Mouse (Mus musculus) forebrain, embryonic 15.5 days (tissue): ENCODE measurements around the gene Auts2. TPM values are rescaled to one million over a fixed set of nuclear protein-coding genes. Genes with fewer than 3 reads are reported as not detected.
A peak's percentile ranks its signal among the peaks of the same experiment; 100 is the strongest.

ENCODE experiments used
- ATAC-seq: fragments of 200-750 bp; cut with Nextera tagmentation; replicated peaks from 2 replicates; pipeline ENCODE4 v1.8.0; 2017; ENCODE audit warnings: mild to moderate bottlenecking, moderate TSS enrichment, moderate library complexity
- H3K27ac ChIP-seq: fragments of 300-500 bp; sonication (generic); replicated peaks from 2 replicates; pipeline ENCODE4 v1.5.1; 2015; ENCODE audit warnings: mild to moderate bottlenecking, inconsistent platforms
- H3K27me3 ChIP-seq: fragments of 300-500 bp; sonication (generic); 2 replicates; pipeline ENCODE4 v1.6.1; 2015; ENCODE audit warnings: inconsistent platforms
- H3K36me3 ChIP-seq: fragments of 300-500 bp; sonication (generic); 2 replicates; pipeline ENCODE4 v1.6.1; 2015; ENCODE audit warnings: mild to moderate bottlenecking, inconsistent platforms
- H3K4me1 ChIP-seq: fragments of 300-500 bp; sonication (generic); 2 replicates; pipeline ENCODE4 v1.6.1; 2015; ENCODE audit warnings: inconsistent platforms
- H3K4me2 ChIP-seq: fragments of 300-500 bp; sonication (generic); replicated peaks from 2 replicates; pipeline ENCODE4 v1.6.1; 2015; ENCODE audit warnings: mild to moderate bottlenecking, inconsistent platforms
- H3K4me3 ChIP-seq: fragments of 300-500 bp; sonication (generic); 2 replicates; pipeline ENCODE4 v1.5.1; 2015; ENCODE audit warnings: mild to moderate bottlenecking, inconsistent platforms
- H3K9ac ChIP-seq: fragments of 300-500 bp; sonication (generic); replicated peaks from 2 replicates; pipeline ENCODE4 v1.6.1; 2015; ENCODE audit warnings: mild to moderate bottlenecking, inconsistent platforms
- H3K9me3 ChIP-seq: fragments of 300-500 bp; sonication (generic); 2 replicates; pipeline ENCODE4 v1.6.1; 2016; ENCODE audit warnings: inconsistent platforms
- WGBS: fragments of 180-500 bp; shearing (Covaris S2); methylation state at CpG from one replicate; pipeline ENCODE4 v1.1.7; 2015; ENCODE audit warnings: mixed read lengths; 5-methylcytosine and 5-hydroxymethylcytosine counted together
- polyA plus RNA-seq: library from polyadenylated mRNA; unstranded; fragments of >200 nt; fragmentation: Nextera tagmentation; extraction: Ambion mirVana; gene quantifications from 2 replicates; pipeline ENCODE4 v1.2.1, GENCODE M21; 2015

Gene Auts2
- polyA plus RNA-seq, 1 experiment from 2014 or later, result 94.3 TPM

GRCm38 (mm10) chr5:131616113-131616876 is 926.8 kb downstream of the Auts2 start:
- Histone ChIP-seq H3K4me1 (peaks cover 44% of the 10 kb centered on the region), H3K27me3 (no peaks in the 10 kb centered on the region), H3K36me3 (no peaks in the 10 kb centered on the region), H3K27ac (0 out of 2 replicates have a peak overlapping the region, but pooled peaks have one; percentile 9), H3K9ac (peak overlapping the region; percentile 37), H3K4me2 (peak overlapping the region; percentile 63), H3K9me3 (no peaks in the 10 kb centered on the region), H3K4me3 (peak overlapping the region; percentile 44)
- WGBS, result under 1% methylated on average over 40 of the region's 40 CpGs
- ATAC-seq, result peak; percentile 84

GRCm38 (mm10) chr5:131614238-131614637 is 928.9 kb downstream of the Auts2 start:
- Histone ChIP-seq H3K4me3 (peak overlapping the region; percentile 25), H3K27me3 (no peaks in the 10 kb centered on the region)
- 90% methylated on average over 2 of the region's 2 CpGs for WGBS

GRCm38 (mm10) chr5:131613301-131613700 is 929.8 kb downstream of the Auts2 start:
- H3K4me2 ChIP-seq, result 0 out of 2 replicates have a peak overlapping the region, but pooled peaks have one; percentile 13
- 87% methylated on average over 3 of the region's 3 CpGs for WGBS

More at GRCm38 (mm10) chr5:131614238-131614637, 928.9 kb downstream of the Auts2 start:
- no peak overlapping the region for H3K27ac ChIP-seq
- no peak overlapping the region for H3K9ac ChIP-seq
- no peaks in the 10 kb centered on the region for H3K36me3 ChIP-seq
- H3K4me2 ChIP-seq, result peak overlapping the region; percentile 63
- no peak for ATAC-seq
- H3K9me3 ChIP-seq, result no peaks in the 10 kb centered on the region
- peaks cover 53% of the 10 kb centered on the region for H3K4me1 ChIP-seq

GRCm38 (mm10) chr5:131610702-131611101 is 932.4 kb downstream of the Auts2 start:
- H3K36me3 ChIP-seq, result no peaks in the 10 kb centered on the region
- no peak for ATAC-seq
- H3K4me1 ChIP-seq, result peaks cover 34% of the 10 kb centered on the region
- H3K27ac ChIP-seq, result no peak overlapping the region
- no peak overlapping the region for H3K4me2 ChIP-seq
- no peak overlapping the region for H3K9ac ChIP-seq
- no peaks in the 10 kb centered on the region for H3K9me3 ChIP-seq
- 76% methylated on average over 10 of the region's 10 CpGs for WGBS
- no peak overlapping the region for H3K4me3 ChIP-seq
- no peaks in the 10 kb centered on the region for H3K27me3 ChIP-seq

More at GRCm38 (mm10) chr5:131613301-131613700, 929.8 kb downstream of the Auts2 start:
- Histone ChIP-seq H3K27ac (no peak overlapping the region), H3K36me3 (no peaks in the 10 kb centered on the region), H3K27me3 (no peaks in the 10 kb centered on the region), H3K9ac (no peak overlapping the region), H3K4me3 (no peak overlapping the region), H3K9me3 (no peaks in the 10 kb centered on the region), H3K4me1 (peaks cover 53% of the 10 kb centered on the region)
- no peak for ATAC-seq

- Histone ChIP-seq H3K4me2 (no peak overlapping the region), H3K4me1 (peaks cover 32% of the 10 kb centered on the region), H3K27me3 (no peaks in the 10 kb centered on the region), H3K9me3 (no peaks in the 10 kb centered on the region), H3K36me3 (no peaks in the 10 kb centered on the region), H3K27ac (no peak overlapping the region), H3K4me3 (no peak overlapping the region), H3K9ac (no peak overlapping the region)
- ATAC-seq, result no peak
- 92% methylated on average over 5 of the region's 5 CpGs for WGBS
Observed at GRCm38 (mm10) chr5:131606786-131607185, 936.4 kb downstream of the Auts2 start.

GRCm38 (mm10) chr5:131601934-131602692 is 941.0 kb downstream of the Auts2 start:
- peak; percentile 44 for ATAC-seq
- 12% methylated on average over 7 of the region's 7 CpGs for WGBS
- H3K9ac ChIP-seq, result no peak overlapping the region
- no peaks in the 10 kb centered on the region for H3K27me3 ChIP-seq
- H3K9me3 ChIP-seq, result no peaks in the 10 kb centered on the region
- H3K4me3 ChIP-seq, result no peak overlapping the region
- H3K27ac ChIP-seq, result peak overlapping the region; percentile 70
- H3K4me1 ChIP-seq, result peaks cover 48% of the 10 kb centered on the region
- H3K36me3 ChIP-seq, result no peaks in the 10 kb centered on the region
- no peak overlapping the region for H3K4me2 ChIP-seq

GRCm38 (mm10) chr5:131600325-131601125 is 942.6 kb downstream of the Auts2 start:
- Histone ChIP-seq H3K4me2 (peak overlapping the region; percentile 13; the same call in 1 of the 2 replicates), H3K9me3 (no peaks in the 10 kb centered on the region), H3K4me1 (peaks cover 64% of the 10 kb centered on the region), H3K36me3 (no peaks in the 10 kb centered on the region), H3K4me3 (no peak overlapping the region), H3K27ac (peak overlapping the region; percentile 76), H3K9ac (no peak overlapping the region), H3K27me3 (no peaks in the 10 kb centered on the region)
- WGBS, result 2% methylated on average over 14 of the region's 14 CpGs
- peak; percentile 84 for ATAC-seq

GRCm38 (mm10) chr5:131597503-131597902 is 945.6 kb downstream of the Auts2 start:
- Histone ChIP-seq H3K27ac (peak overlapping the region; percentile 55; the same call in 1 of the 2 replicates), H3K4me1 (peaks cover 60% of the 10 kb centered on the region), H3K36me3 (no peaks in the 10 kb centered on the region), H3K4me3 (no peak overlapping the region), H3K9ac (no peak overlapping the region), H3K27me3 (no peaks in the 10 kb centered on the region), H3K4me2 (no peak overlapping the region), H3K9me3 (no peaks in the 10 kb centered on the region)
- 45% methylated on average over 3 of the region's 3 CpGs for WGBS
- ATAC-seq, result no peak

- no peak overlapping the region for H3K4me3 ChIP-seq
- peaks cover 57% of the 10 kb centered on the region for H3K4me1 ChIP-seq
- ATAC-seq, result no peak
- H3K27ac ChIP-seq, result peak overlapping the region; percentile 55
- H3K9ac ChIP-seq, result 0 out of 2 replicates have a peak overlapping the region, but pooled peaks have one; percentile 26
- no peaks in the 10 kb centered on the region for H3K27me3 ChIP-seq
- H3K9me3 ChIP-seq, result no peaks in the 10 kb centered on the region
- 3% methylated on average over 10 of the region's 10 CpGs for WGBS
- no peaks in the 10 kb centered on the region for H3K36me3 ChIP-seq
- no peak overlapping the region for H3K4me2 ChIP-seq
Observed at GRCm38 (mm10) chr5:131596591-131596990, 946.6 kb downstream of the Auts2 start.

GRCm38 (mm10) chr5:131595730-131596129 is 947.4 kb downstream of the Auts2 start:
- no peak overlapping the region for H3K4me3 ChIP-seq
- H3K27me3 ChIP-seq, result no peaks in the 10 kb centered on the region
- WGBS, result 27% methylated on average over 8 of the region's 8 CpGs
- peak overlapping the region; percentile 55 for H3K27ac ChIP-seq
- H3K36me3 ChIP-seq, result no peaks in the 10 kb centered on the region
- no peak overlapping the region for H3K9ac ChIP-seq
- no peaks in the 10 kb centered on the region for H3K9me3 ChIP-seq
- no peak overlapping the region for H3K4me2 ChIP-seq
- no peak for ATAC-seq
- peaks cover 49% of the 10 kb centered on the region for H3K4me1 ChIP-seq

- WGBS, result 40% methylated on average over 3 of the region's 3 CpGs
- H3K4me2 ChIP-seq, result no peak overlapping the region
- no peak overlapping the region for H3K9ac ChIP-seq
- H3K4me1 ChIP-seq, result peaks cover 37% of the 10 kb centered on the region
- H3K4me3 ChIP-seq, result no peak overlapping the region
- no peak overlapping the region for H3K27ac ChIP-seq
- no peaks in the 10 kb centered on the region for H3K36me3 ChIP-seq
- no peak for ATAC-seq
- H3K27me3 ChIP-seq, result no peaks in the 10 kb centered on the region
- H3K9me3 ChIP-seq, result no peaks in the 10 kb centered on the region
Observed at GRCm38 (mm10) chr5:131594597-131594996, 948.5 kb downstream of the Auts2 start.
